Mouse (Mus musculus): ENCODE measurements around the gene Pygo2. TPM values are rescaled to one million over a fixed set of nuclear protein-coding genes. Genes with fewer than 3 reads are reported as not detected.
"Not testable (repeated sequence)": the region's sequence is repeated elsewhere in the genome, so short reads cannot be mapped to it uniquely, and the experiment has no call there.

Gene Pygo2
- polyA plus RNA-seq, 1 experiment from 2014 or later: 50.4 TPM

DNA sequence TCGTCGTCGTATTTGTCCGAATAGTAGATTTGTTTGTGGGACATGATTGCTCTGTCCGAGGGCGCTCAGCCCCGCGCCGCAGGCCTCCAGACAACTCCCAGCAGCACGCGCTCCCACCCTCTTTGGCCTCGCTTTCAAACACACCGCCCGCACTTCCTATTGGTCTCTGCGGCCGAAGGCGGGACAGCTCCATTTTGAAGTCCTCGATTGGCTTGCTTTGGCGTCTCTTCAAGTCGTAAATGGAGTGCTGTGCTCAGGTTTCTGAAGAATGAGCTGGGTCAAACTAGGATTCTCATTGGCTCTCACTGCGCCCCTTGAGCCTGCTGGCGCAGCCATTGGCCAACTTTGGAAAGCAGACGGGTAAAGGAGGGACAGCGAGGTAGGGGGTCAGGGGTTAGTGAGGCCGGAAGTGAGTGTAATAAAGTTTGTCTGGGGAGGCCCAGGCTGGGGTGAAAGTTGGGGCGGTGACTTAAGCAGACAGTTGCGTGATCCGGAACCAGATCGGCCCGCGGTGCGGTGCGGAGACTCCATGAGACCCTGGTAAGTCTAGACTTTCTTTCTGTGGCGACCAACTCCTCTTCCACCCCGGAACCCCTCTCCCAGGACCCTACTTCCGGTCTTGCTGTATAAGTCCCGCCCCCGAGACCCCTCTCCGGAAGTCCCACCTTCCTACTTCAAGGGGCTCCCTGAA lies 11.7 kb upstream of the Pygo2 start, which contains the start of the genes Cks1b and Shc1:
TSS of gene Cks1b (minus strand) at position 214 of the 691 bp plus-strand sequence.
TSS of gene Shc1 (plus strand) at position 274 of the 691 bp plus-strand sequence.
- under 1% methylated on average over 39 of the region's 39 CpGs for WGBS
- H3K9me3 ChIP-seq: no peaks in the 10 kb centered on the region
- peak; percentile 98 for DNase-seq (ENCODE audit: low spot score)
- H3K36me3 ChIP-seq: peaks cover 36% of the 10 kb centered on the region
- peak within 1 kb of the TSS; percentile 96 for H3K27ac ChIP-seq
- H3K27me3 ChIP-seq (ENCODE audit: insufficient read depth, poor library complexity, severe bottlenecking): no peaks in the 10 kb centered on the region
- peak within 1 kb of the TSS; percentile 70 for H3K4me3 ChIP-seq
- peaks cover 51% of the 10 kb centered on the region for H3K4me1 ChIP-seq (replicated peaks)

- H3K27me3 ChIP-seq (ENCODE audit: insufficient read depth, poor library complexity, severe bottlenecking): no peaks in the 10 kb centered on the region
- peak overlapping the region; percentile 70 for H3K4me3 ChIP-seq
- H3K9me3 ChIP-seq: no peaks in the 10 kb centered on the region
- H3K27ac ChIP-seq: peak overlapping the region; percentile 96
- peak; percentile 83 for DNase-seq (ENCODE audit: low spot score)
- H3K4me1 ChIP-seq (replicated peaks): peaks cover 55% of the 10 kb centered on the region
- WGBS: under 1% methylated on average over 16 of the region's 16 CpGs
- peaks cover 37% of the 10 kb centered on the region for H3K36me3 ChIP-seq
Measured at GRCm38 (mm10) chr3:89418861-89419250, 11.2 kb upstream of the Pygo2 start.

GRCm38 (mm10) chr3:89419571-89419970 lies 10.4 kb upstream of the Pygo2 start:
- Histone ChIP-seq H3K4me3 (peak overlapping the region; percentile 70), H3K27me3 (ENCODE audit: insufficient read depth, poor library complexity, severe bottlenecking) (no peaks in the 10 kb centered on the region), H3K4me1 (replicated peaks) (peaks cover 55% of the 10 kb centered on the region), H3K27ac (peak overlapping the region; percentile 96), H3K9me3 (no peaks in the 10 kb centered on the region), H3K36me3 (peaks cover 37% of the 10 kb centered on the region)
- peak; percentile 51 for DNase-seq (ENCODE audit: low spot score)
- 3% methylated on average over 9 of the region's 9 CpGs for WGBS

DNA sequence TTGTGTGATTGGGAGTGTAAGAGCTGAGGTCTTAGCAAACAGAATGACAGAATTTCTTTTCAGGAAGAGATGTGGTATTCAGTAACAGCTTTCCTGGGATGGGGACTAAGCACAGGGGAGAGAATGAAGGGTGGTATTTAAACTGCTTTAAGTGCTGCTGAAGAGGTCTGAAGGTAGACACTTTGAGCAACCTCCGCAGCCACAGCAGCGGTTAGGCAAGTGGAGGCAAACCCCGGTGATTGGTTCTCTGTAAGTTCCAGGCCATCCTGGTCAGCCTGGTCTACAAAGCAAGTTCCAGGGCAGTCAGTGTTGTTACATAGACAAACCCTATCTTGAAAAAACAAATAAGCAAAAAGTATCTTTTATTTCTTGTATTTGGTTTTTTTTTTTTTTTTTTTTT lies 10.0 kb upstream of the Pygo2 start:
- Histone ChIP-seq H3K36me3 (peaks cover 37% of the 10 kb centered on the region), H3K27ac (peak overlapping the region; percentile 96), H3K4me3 (peak overlapping the region; percentile 70), H3K4me1 (replicated peaks) (peaks cover 55% of the 10 kb centered on the region), H3K27me3 (ENCODE audit: insufficient read depth, poor library complexity, severe bottlenecking) (no peaks in the 10 kb centered on the region), H3K9me3 (no peaks in the 10 kb centered on the region)
- 35% methylated on average over 3 of the region's 3 CpGs for WGBS
- no peak for DNase-seq (ENCODE audit: low spot score)

DNA sequence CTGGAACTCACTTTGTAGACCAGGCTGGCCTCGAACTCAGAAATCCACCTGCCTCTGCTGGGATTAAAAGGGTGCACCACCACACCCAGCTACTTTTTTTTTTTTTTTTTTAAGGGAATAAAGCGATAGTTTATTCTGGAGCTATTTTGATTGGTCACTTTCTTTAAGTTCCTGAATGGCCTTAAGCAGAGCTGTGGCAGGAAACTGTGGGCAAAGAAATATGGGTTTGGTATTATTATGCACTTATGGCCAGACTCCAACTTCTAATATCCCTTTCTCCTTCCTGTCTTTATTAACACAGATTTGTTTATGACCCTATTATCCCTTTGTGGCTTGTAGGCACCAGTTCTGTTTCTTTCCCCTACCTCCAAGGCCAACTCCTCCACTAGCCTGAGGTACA lies 9.6 kb upstream of the Pygo2 start:
- DNase-seq (ENCODE audit: low spot score): no peak
- H3K27me3 ChIP-seq (ENCODE audit: insufficient read depth, poor library complexity, severe bottlenecking): no peaks in the 10 kb centered on the region
- H3K4me3 ChIP-seq: peak overlapping the region; percentile 54
- H3K36me3 ChIP-seq: peaks cover 37% of the 10 kb centered on the region
- H3K9me3 ChIP-seq: no peaks in the 10 kb centered on the region
- H3K4me1 ChIP-seq (replicated peaks): peaks cover 55% of the 10 kb centered on the region
- H3K27ac ChIP-seq: peak overlapping the region; percentile 86
- WGBS: 69% methylated on average over 2 of the region's 2 CpGs

GRCm38 (mm10) chr3:89421002-89421774 lies 8.8 kb upstream of the Pygo2 start:
- Histone ChIP-seq H3K27ac (peak overlapping the region; percentile 86), H3K9me3 (no peaks in the 10 kb centered on the region), H3K36me3 (peaks cover 37% of the 10 kb centered on the region), H3K4me1 (replicated peaks) (peaks cover 53% of the 10 kb centered on the region), H3K27me3 (ENCODE audit: insufficient read depth, poor library complexity, severe bottlenecking) (no peaks in the 10 kb centered on the region), H3K4me3 (peak overlapping the region; percentile 54)
- WGBS: 2% methylated on average over 11 of the region's 11 CpGs
- DNase-seq (ENCODE audit: low spot score): peak; percentile 77

DNA sequence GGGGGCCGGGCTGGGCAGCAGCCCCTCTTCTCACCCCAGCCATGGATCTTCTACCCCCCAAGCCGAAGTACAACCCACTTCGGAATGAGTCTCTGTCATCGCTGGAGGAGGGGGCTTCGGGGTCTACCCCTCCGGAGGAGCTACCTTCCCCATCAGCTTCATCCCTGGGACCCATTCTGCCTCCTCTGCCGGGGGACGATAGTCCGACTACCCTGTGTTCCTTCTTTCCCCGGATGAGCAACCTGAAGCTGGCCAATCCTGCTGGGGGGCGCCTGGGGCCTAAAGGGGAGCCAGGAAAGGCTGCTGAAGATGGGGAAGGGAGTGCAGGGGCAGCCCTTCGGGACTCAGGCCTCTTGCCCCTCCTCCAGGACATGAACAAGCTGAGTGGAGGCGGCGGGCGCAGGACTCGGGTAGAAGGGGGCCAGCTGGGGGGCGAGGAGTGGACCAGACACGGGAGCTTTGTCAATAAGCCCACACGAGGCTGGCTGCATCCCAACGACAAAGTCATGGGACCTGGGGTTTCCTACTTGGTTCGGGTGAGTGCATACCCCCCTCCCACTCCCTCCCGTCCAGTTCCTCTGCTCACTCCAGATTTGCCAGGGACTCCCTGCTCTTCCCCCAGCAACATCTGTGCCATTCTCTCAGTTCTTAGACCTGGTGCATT lies 8.1 kb upstream of the Pygo2 start:
- WGBS: 4% methylated on average over 22 of the region's 22 CpGs
- Histone ChIP-seq H3K4me3 (peak overlapping the region; percentile 54), H3K36me3 (peaks cover 41% of the 10 kb centered on the region), H3K9me3 (no peaks in the 10 kb centered on the region), H3K27ac (peak overlapping the region; percentile 86), H3K27me3 (ENCODE audit: insufficient read depth, poor library complexity, severe bottlenecking) (no peaks in the 10 kb centered on the region), H3K4me1 (replicated peaks) (peaks cover 46% of the 10 kb centered on the region)
- DNase-seq (ENCODE audit: low spot score): peak; percentile 21

GRCm38 (mm10) chr3:89422556-89423205 lies 7.3 kb upstream of the Pygo2 start:
- H3K27ac ChIP-seq: peak overlapping the region; percentile 86
- no peaks in the 10 kb centered on the region for H3K9me3 ChIP-seq
- peaks cover 48% of the 10 kb centered on the region for H3K36me3 ChIP-seq
- no peaks in the 10 kb centered on the region for H3K27me3 ChIP-seq (ENCODE audit: insufficient read depth, poor library complexity, severe bottlenecking)
- 71% methylated on average over 6 of the region's 6 CpGs for WGBS
- H3K4me3 ChIP-seq: peak overlapping the region; percentile 54
- H3K4me1 ChIP-seq (replicated peaks): peaks cover 46% of the 10 kb centered on the region
- no peak for DNase-seq (ENCODE audit: low spot score)

- H3K4me1 ChIP-seq (replicated peaks): peaks cover 40% of the 10 kb centered on the region
- no peaks in the 10 kb centered on the region for H3K9me3 ChIP-seq
- no peak overlapping the region for H3K27ac ChIP-seq
- no peaks in the 10 kb centered on the region for H3K27me3 ChIP-seq (ENCODE audit: insufficient read depth, poor library complexity, severe bottlenecking)
- WGBS: 88% methylated on average over 5 of the region's 5 CpGs
- H3K4me3 ChIP-seq: no peak overlapping the region
- H3K36me3 ChIP-seq: peaks cover 57% of the 10 kb centered on the region
- no peak for DNase-seq (ENCODE audit: low spot score)
Measured at GRCm38 (mm10) chr3:89424416-89425140, 5.4 kb upstream of the Pygo2 start.

GRCm38 (mm10) chr3:89425141-89425525 lies 4.9 kb upstream of the Pygo2 start:
- no peak overlapping the region; the same call in 1 of the 2 replicates for H3K4me3 ChIP-seq
- no peak overlapping the region for H3K27ac ChIP-seq
- WGBS: 87% methylated on average over 5 of the region's 5 CpGs
- H3K27me3 ChIP-seq (ENCODE audit: insufficient read depth, poor library complexity, severe bottlenecking): no peaks in the 10 kb centered on the region
- peaks cover 57% of the 10 kb centered on the region for H3K36me3 ChIP-seq
- no peaks in the 10 kb centered on the region for H3K9me3 ChIP-seq
- DNase-seq (ENCODE audit: low spot score): no peak
- peaks cover 40% of the 10 kb centered on the region for H3K4me1 ChIP-seq (replicated peaks)

GRCm38 (mm10) chr3:89425876-89426275 lies 4.1 kb upstream of the Pygo2 start:
- H3K36me3 ChIP-seq: peaks cover 57% of the 10 kb centered on the region
- no peak overlapping the region for H3K4me3 ChIP-seq
- peaks cover 41% of the 10 kb centered on the region for H3K4me1 ChIP-seq (replicated peaks)
- no peaks in the 10 kb centered on the region for H3K9me3 ChIP-seq
- no peak overlapping the region for H3K27ac ChIP-seq
- WGBS: 91% methylated on average over 4 of the region's 4 CpGs
- no peaks in the 10 kb centered on the region for H3K27me3 ChIP-seq (ENCODE audit: insufficient read depth, poor library complexity, severe bottlenecking)
- no peak for DNase-seq (ENCODE audit: low spot score)

GRCm38 (mm10) chr3:89429021-89429420 lies 993 bp upstream of the Pygo2 start:
- H3K27me3 ChIP-seq (ENCODE audit: insufficient read depth, poor library complexity, severe bottlenecking); H3K27ac ChIP-seq; H3K9me3 ChIP-seq; DNase-seq (ENCODE audit: low spot score); H3K4me3 ChIP-seq: not testable (repeated sequence)
- Histone ChIP-seq H3K36me3 (peaks cover 66% of the 10 kb centered on the region), H3K4me1 (replicated peaks) (peaks cover 27% of the 10 kb centered on the region)
- 92% methylated on average over 7 of the region's 7 CpGs for WGBS

All from hindbrain, embryonic 10.5 days (tissue).